Mouse (Mus musculus): Measurements from ENCODE around the gene Maats1. TPM values are rescaled to one million over a fixed set of nuclear protein-coding genes. Genes with fewer than 3 reads are reported as not detected.

Gene Maats1
- polyA plus RNA-seq, 1 experiment from 2014 or later, result 0.71 TPM

GRCm38 (mm10) chr16:38295349-38295930, 46.5 kb downstream of the Maats1 start:
- no peaks in the 10 kb centered on the region for H3K4me1 ChIP-seq (ENCODE audit: control insufficient read depth, insufficient read depth, low read length)
- no peak overlapping the region for H3K9ac ChIP-seq (ENCODE audit: low read length)
- H3K27ac ChIP-seq (ENCODE audit: low read depth, low read length), result no peak overlapping the region
- H3K36me3 ChIP-seq (ENCODE audit: control insufficient read depth, insufficient read depth, low read length), result no peaks in the 10 kb centered on the region
- H3K27me3 ChIP-seq (replicated peaks; ENCODE audit: control insufficient read depth, insufficient read depth, low read length), result no peaks in the 10 kb centered on the region
- DNase-seq (ENCODE audit: low spot score), result no peak
- no peak overlapping the region for H3K4me2 ChIP-seq (ENCODE audit: low read length)
- H3K9me3 ChIP-seq (replicated peaks; ENCODE audit: control insufficient read depth, low read length), result no peaks in the 10 kb centered on the region
- WGBS, result 57% methylated on average over 5 of the region's 5 CpGs
- no peak overlapping the region for H3K4me3 ChIP-seq (ENCODE audit: low read depth, low read length)
- ATAC-seq, result no peak

- ATAC-seq, result no peak
Observed at GRCm38 (mm10) chr16:38294685-38295348, 47.1 kb downstream of the Maats1 start, which contains the start of gene Nr1i2. Gene Nr1i2, minus strand, starts transcription at chr16:38294824.

GRCm38 (mm10) chr16:38290151-38290550, 51.8 kb downstream of the Maats1 start:
- H3K27me3 ChIP-seq (replicated peaks; ENCODE audit: control insufficient read depth, insufficient read depth, low read length), result no peaks in the 10 kb centered on the region
- H3K36me3 ChIP-seq (ENCODE audit: control insufficient read depth, insufficient read depth, low read length), result no peaks in the 10 kb centered on the region
- H3K4me2 ChIP-seq (ENCODE audit: low read length), result no peak overlapping the region
- no peak overlapping the region for H3K4me3 ChIP-seq (ENCODE audit: low read depth, low read length)
- ATAC-seq (no peak), DNase-seq (ENCODE audit: low spot score) (no peak)
- no peak overlapping the region for H3K27ac ChIP-seq (ENCODE audit: low read depth, low read length)
- no peak overlapping the region for H3K9ac ChIP-seq (ENCODE audit: low read length)
- 73% methylated on average over 2 of the region's 2 CpGs for WGBS
- H3K4me1 ChIP-seq (ENCODE audit: control insufficient read depth, insufficient read depth, low read length), result no peaks in the 10 kb centered on the region
- H3K9me3 ChIP-seq (replicated peaks; ENCODE audit: control insufficient read depth, low read length), result no peaks in the 10 kb centered on the region

More at GRCm38 (mm10) chr16:38294685-38295348, 47.1 kb downstream of the Maats1 start, which contains the start of gene Nr1i2:
- H3K4me1 ChIP-seq (ENCODE audit: control insufficient read depth, insufficient read depth, low read length), result no peaks in the 10 kb centered on the region
- H3K9ac ChIP-seq (ENCODE audit: low read length), result no peak within 1 kb of the TSS
- no peaks in the 10 kb centered on the region for H3K36me3 ChIP-seq (ENCODE audit: control insufficient read depth, insufficient read depth, low read length)
- no peak within 1 kb of the TSS for H3K27ac ChIP-seq (ENCODE audit: low read depth, low read length)
- 72% methylated on average over 7 of the region's 7 CpGs for WGBS
- no peak for DNase-seq (ENCODE audit: low spot score)
- no peaks in the 10 kb centered on the region for H3K27me3 ChIP-seq (replicated peaks; ENCODE audit: control insufficient read depth, insufficient read depth, low read length)
- no peak within 1 kb of the TSS for H3K4me2 ChIP-seq (ENCODE audit: low read length)
- H3K4me3 ChIP-seq (ENCODE audit: low read depth, low read length), result no peak within 1 kb of the TSS
- H3K9me3 ChIP-seq (replicated peaks; ENCODE audit: control insufficient read depth, low read length), result no peaks in the 10 kb centered on the region

- DNase-seq (ENCODE audit: low spot score), result no peak
- no peaks in the 10 kb centered on the region for H3K9me3 ChIP-seq (replicated peaks; ENCODE audit: control insufficient read depth, low read length)
- H3K4me2 ChIP-seq (ENCODE audit: low read length), result no peak overlapping the region
- H3K27me3 ChIP-seq (replicated peaks; ENCODE audit: control insufficient read depth, insufficient read depth, low read length), result no peaks in the 10 kb centered on the region
- WGBS, result 41% methylated on average over 6 of the region's 6 CpGs
- H3K4me3 ChIP-seq (ENCODE audit: low read depth, low read length), result no peak overlapping the region
- H3K9ac ChIP-seq (ENCODE audit: low read length), result no peak overlapping the region
- ATAC-seq, result no peak
- H3K27ac ChIP-seq (ENCODE audit: low read depth, low read length), result no peak overlapping the region
- H3K4me1 ChIP-seq (ENCODE audit: control insufficient read depth, insufficient read depth, low read length), result no peaks in the 10 kb centered on the region
- no peaks in the 10 kb centered on the region for H3K36me3 ChIP-seq (ENCODE audit: control insufficient read depth, insufficient read depth, low read length)
Observed at GRCm38 (mm10) chr16:38288851-38289250, 53.1 kb downstream of the Maats1 start.

- Histone ChIP-seq H3K9me3 (replicated peaks; ENCODE audit: control insufficient read depth, low read length) (no peaks in the 10 kb centered on the region), H3K27me3 (replicated peaks; ENCODE audit: control insufficient read depth, insufficient read depth, low read length) (no peaks in the 10 kb centered on the region), H3K4me3 (ENCODE audit: low read depth, low read length) (no peak overlapping the region), H3K4me2 (ENCODE audit: low read length) (no peak overlapping the region), H3K4me1 (ENCODE audit: control insufficient read depth, insufficient read depth, low read length) (no peaks in the 10 kb centered on the region), H3K9ac (ENCODE audit: low read length) (no peak overlapping the region), H3K27ac (ENCODE audit: low read depth, low read length) (no peak overlapping the region), H3K36me3 (ENCODE audit: control insufficient read depth, insufficient read depth, low read length) (no peaks in the 10 kb centered on the region)
- DNase-seq (ENCODE audit: low spot score) (no peak), ATAC-seq (no peak)
- 91% methylated on average over 3 of the region's 3 CpGs for WGBS
Observed at GRCm38 (mm10) chr16:38287762-38288161, 54.2 kb downstream of the Maats1 start.

- H3K4me3 ChIP-seq (ENCODE audit: low read depth, low read length), result no peak overlapping the region
- no peaks in the 10 kb centered on the region for H3K4me1 ChIP-seq (ENCODE audit: control insufficient read depth, insufficient read depth, low read length)
- H3K36me3 ChIP-seq (ENCODE audit: control insufficient read depth, insufficient read depth, low read length), result no peaks in the 10 kb centered on the region
- no peaks in the 10 kb centered on the region for H3K27me3 ChIP-seq (replicated peaks; ENCODE audit: control insufficient read depth, insufficient read depth, low read length)
- 90% methylated on average over 6 of the region's 6 CpGs for WGBS
- ATAC-seq (no peak), DNase-seq (ENCODE audit: low spot score) (no peak)
- no peak overlapping the region for H3K27ac ChIP-seq (ENCODE audit: low read depth, low read length)
- H3K9ac ChIP-seq (ENCODE audit: low read length), result no peak overlapping the region
- no peaks in the 10 kb centered on the region for H3K9me3 ChIP-seq (replicated peaks; ENCODE audit: control insufficient read depth, low read length)
- H3K4me2 ChIP-seq (ENCODE audit: low read length), result no peak overlapping the region
Observed at GRCm38 (mm10) chr16:38287357-38287756, 54.6 kb downstream of the Maats1 start.

- no peak for DNase-seq (ENCODE audit: low spot score)
- Histone ChIP-seq H3K36me3 (ENCODE audit: control insufficient read depth, insufficient read depth, low read length) (no peaks in the 10 kb centered on the region), H3K4me2 (ENCODE audit: low read length) (no peak overlapping the region), H3K27ac (ENCODE audit: low read depth, low read length) (no peak overlapping the region), H3K4me1 (ENCODE audit: control insufficient read depth, insufficient read depth, low read length) (no peaks in the 10 kb centered on the region), H3K9me3 (replicated peaks; ENCODE audit: control insufficient read depth, low read length) (no peaks in the 10 kb centered on the region), H3K9ac (ENCODE audit: low read length) (no peak overlapping the region), H3K4me3 (ENCODE audit: low read depth, low read length) (no peak overlapping the region), H3K27me3 (replicated peaks; ENCODE audit: control insufficient read depth, insufficient read depth, low read length) (no peaks in the 10 kb centered on the region)
- 77% methylated on average over 4 of the region's 4 CpGs for WGBS
- ATAC-seq, result no peak
Observed at GRCm38 (mm10) chr16:38286541-38286940, 55.4 kb downstream of the Maats1 start.

- Histone ChIP-seq H3K4me3 (ENCODE audit: low read depth, low read length) (no peak overlapping the region), H3K4me2 (ENCODE audit: low read length) (no peak overlapping the region), H3K27ac (ENCODE audit: low read depth, low read length) (no peak overlapping the region), H3K9me3 (replicated peaks; ENCODE audit: control insufficient read depth, low read length) (no peaks in the 10 kb centered on the region), H3K36me3 (ENCODE audit: control insufficient read depth, insufficient read depth, low read length) (no peaks in the 10 kb centered on the region), H3K27me3 (replicated peaks; ENCODE audit: control insufficient read depth, insufficient read depth, low read length) (no peaks in the 10 kb centered on the region), H3K4me1 (ENCODE audit: control insufficient read depth, insufficient read depth, low read length) (no peaks in the 10 kb centered on the region), H3K9ac (ENCODE audit: low read length) (no peak overlapping the region)
- 87% methylated on average over 7 of the region's 7 CpGs for WGBS
- DNase-seq (ENCODE audit: low spot score) (no peak), ATAC-seq (no peak)
Observed at GRCm38 (mm10) chr16:38285801-38286200, 56.1 kb downstream of the Maats1 start.

- no peak overlapping the region for H3K9ac ChIP-seq (ENCODE audit: low read length)
- H3K36me3 ChIP-seq (ENCODE audit: control insufficient read depth, insufficient read depth, low read length), result no peaks in the 10 kb centered on the region
- no peaks in the 10 kb centered on the region for H3K27me3 ChIP-seq (replicated peaks; ENCODE audit: control insufficient read depth, insufficient read depth, low read length)
- no peak overlapping the region for H3K4me3 ChIP-seq (ENCODE audit: low read depth, low read length)
- WGBS, result 38% methylated on average over 3 of the region's 3 CpGs
- no peak overlapping the region for H3K27ac ChIP-seq (ENCODE audit: low read depth, low read length)
- H3K9me3 ChIP-seq (replicated peaks; ENCODE audit: control insufficient read depth, low read length), result no peaks in the 10 kb centered on the region
- no peak overlapping the region for H3K4me2 ChIP-seq (ENCODE audit: low read length)
- DNase-seq (ENCODE audit: low spot score) (no peak), ATAC-seq (no peak)
- H3K4me1 ChIP-seq (ENCODE audit: control insufficient read depth, insufficient read depth, low read length), result no peaks in the 10 kb centered on the region
Observed at GRCm38 (mm10) chr16:38283300-38283699, 58.6 kb downstream of the Maats1 start.
